Mouse (Mus musculus) MEL (cell line): ENCODE data around the gene Col8a2. TPM values are rescaled to one million over a fixed set of nuclear protein-coding genes. Genes with fewer than 3 reads are reported as not detected.

Source experiments
- DNase-seq: peaks from one replicate; pipeline ENCODE4 v3.0.0; 2011; ENCODE audit warnings: low read depth, low spot score
- H3K27ac ChIP-seq: 2 replicates; pipeline ENCODE4 v1.5.1; 2012; ENCODE audit warnings: low read depth, mild to moderate bottlenecking, control low read depth, low read length, moderate library complexity; ENCODE audit not compliant: control insufficient read depth
- H3K27me3 ChIP-seq, 2 experiments: fragments of 150-350 bp in 1 of 2; sonication (generic) in 1 of 2; 2 replicates each; pipeline ENCODE4 v1.6.1; 2012; ENCODE audit warnings: low read length in 2 of 2, mild to moderate bottlenecking in 2 of 2, improper control_type of control experiment in 1 of 2, moderate library complexity in 1 of 2; ENCODE audit not compliant: insufficient read depth in 2 of 2, control insufficient read depth in 1 of 2
- H3K36me3 ChIP-seq, 2 experiments: 2 replicates each; pipeline ENCODE4 v1.6.1; 2012 to 2014; ENCODE audit warnings: low read length in 2 of 2, improper control_type of control experiment in 1 of 2, inconsistent platforms in 1 of 2, mild to moderate bottlenecking in 1 of 2; ENCODE audit not compliant: insufficient read depth in 2 of 2, control insufficient read depth in 1 of 2
- H3K4me1 ChIP-seq, 2 experiments: fragments of 150-350 bp in 1 of 2; sonication (generic) in 1 of 2; 2 replicates each; pipeline ENCODE4 v1.6.1; 2012; ENCODE audit warnings: low read length in 2 of 2, improper control_type of control experiment in 1 of 2, mild to moderate bottlenecking in 1 of 2; ENCODE audit not compliant: insufficient read depth in 2 of 2, control insufficient read depth in 1 of 2
- H3K4me3 ChIP-seq, 2 experiments: fragments of 150-350 bp in 1 of 2; sonication (generic) in 1 of 2; 2 replicates each; pipeline ENCODE4 v1.5.1; 2012; ENCODE audit warnings: low read depth in 2 of 2, low read length in 2 of 2, mild to moderate bottlenecking in 2 of 2, moderate library complexity in 2 of 2, control low read depth in 1 of 2, improper control_type of control experiment in 1 of 2; ENCODE audit not compliant: control insufficient read depth in 1 of 2, insufficient read depth in 1 of 2
- H3K79me2 ChIP-seq: 2 replicates; pipeline ENCODE4 v1.6.1; 2012; ENCODE audit warnings: mild to moderate bottlenecking, low read length, moderate library complexity; ENCODE audit not compliant: control insufficient read depth, poor library complexity, insufficient read depth
- H3K9ac ChIP-seq: 2 replicates; pipeline ENCODE4 v1.6.1; 2012; ENCODE audit warnings: low read depth, mild to moderate bottlenecking, control low read depth, low read length, moderate library complexity; ENCODE audit not compliant: control insufficient read depth, poor library complexity, severe bottlenecking
- H3K9me3 ChIP-seq: fragments of 150-350 bp; sonication (generic); replicated peaks from 2 replicates; pipeline ENCODE4 v1.6.1; 2012; ENCODE audit warnings: mild to moderate bottlenecking, low read length, improper control_type of control experiment, moderate library complexity; ENCODE audit not compliant: insufficient read depth
- CHD1 ChIP-seq: IDR thresholded peaks from 2 replicates; pipeline ENCODE4 v1.6.1; 2012; ENCODE audit warnings: low read depth, mild to moderate bottlenecking, inconsistent platforms, low read length, improper control_type of control experiment
- CHD2 ChIP-seq: IDR thresholded peaks from 2 replicates; pipeline ENCODE4 v1.6.1; 2011; ENCODE audit warnings: low read length, improper control_type of control experiment
- GATA1 ChIP-seq: IDR thresholded peaks from 2 replicates; pipeline ENCODE4 v1.6.1; 2011; ENCODE audit warnings: low read depth, low read length, improper control_type of control experiment
- JUND ChIP-seq: IDR thresholded peaks from 2 replicates; pipeline ENCODE4 v1.6.1; 2011; ENCODE audit warnings: low read depth, mild to moderate bottlenecking, improper control_type of control experiment, low read length
- MEF2A ChIP-seq: IDR thresholded peaks from 2 replicates; pipeline ENCODE4 v1.6.1; 2014; ENCODE audit warnings: low read depth, mild to moderate bottlenecking, inconsistent platforms, low read length, improper control_type of control experiment; ENCODE audit not compliant: poor library complexity, insufficient replicate concordance, severe bottlenecking; ENCODE audit errors: extremely low read depth
- NRF1 ChIP-seq: IDR thresholded peaks from 2 replicates; pipeline ENCODE4 v1.6.1; 2014; ENCODE audit warnings: low read depth, mild to moderate bottlenecking, inconsistent platforms, low read length, improper control_type of control experiment, moderate library complexity; ENCODE audit not compliant: poor library complexity, insufficient read depth, severe bottlenecking
- SIN3A ChIP-seq: IDR thresholded peaks from 2 replicates; pipeline ENCODE4 v1.6.1; 2012; ENCODE audit warnings: low read length, improper control_type of control experiment, inconsistent platforms
- TAL1 ChIP-seq: IDR thresholded peaks from 2 replicates; pipeline ENCODE4 v1.6.1; 2012; ENCODE audit warnings: mild to moderate bottlenecking, inconsistent platforms, low read length, moderate library complexity, mixed read lengths
- USF1 ChIP-seq: IDR thresholded peaks from 2 replicates; pipeline ENCODE4 v1.6.1; 2014; ENCODE audit warnings: low read depth, mild to moderate bottlenecking, inconsistent platforms, low read length, improper control_type of control experiment, moderate library complexity
- USF2 ChIP-seq, 2 experiments: IDR thresholded peaks; 2 replicates each; pipeline ENCODE4 v1.6.1; 2011 to 2012; ENCODE audit warnings: improper control_type of control experiment in 2 of 2, low read length in 2 of 2, borderline replicate concordance in 1 of 2, inconsistent platforms in 1 of 2, low read depth in 1 of 2, mild to moderate bottlenecking in 1 of 2; ENCODE audit not compliant: insufficient read depth in 1 of 2
- ZNF384 ChIP-seq: IDR thresholded peaks from 2 replicates; pipeline ENCODE4 v1.6.1; 2012; ENCODE audit warnings: low read depth, mild to moderate bottlenecking, inconsistent platforms, low read length, improper control_type of control experiment
- polyA plus RNA-seq, 2 experiments: library from polyadenylated mRNA; stranded (reverse) in 1 of 2; unstranded in 1 of 2; fragments of >175 nt in 1 of 2; fragments of >200 nt in 1 of 2; gene quantifications; 2 replicates each; pipeline versions ENCODE4 v1.2.1 to v1.2.4; 2012; ENCODE audit warnings: low replicate concordance in 2 of 2, low read depth in 1 of 2; ENCODE audit not compliant: insufficient read length in 2 of 2, insufficient read depth in 1 of 2, missing spikeins in 1 of 2
- total RNA-seq: library from RNA; depleted of rRNA; stranded (reverse); fragments of 300-350 nt; gene quantifications from 2 replicates; pipeline ENCODE4 v1.2.3, GENCODE M21; 2012

Gene Col8a2
- total and polyA plus RNA-seq, 3 experiments, result not detected

GRCm38 (mm10) chr4:126251655-126252254, 34.8 kb upstream of the Col8a2 start:
- Histone ChIP-seq H3K9ac (no peak overlapping the region), H3K27me3 (no peaks in the 10 kb centered on the region), H3K36me3 (peaks cover 0 to 4% of the 10 kb centered on the region in 2 experiments; a peak in 1 of 4 replicates), H3K79me2 (peaks cover 25% of the 10 kb centered on the region), H3K9me3 (no peaks in the 10 kb centered on the region), H3K27ac (no peak overlapping the region), H3K4me3 (no peak overlapping the region), H3K4me1 (peaks cover 4 to 13% of the 10 kb centered on the region in 2 experiments)
- DNase-seq, result no peak
- TF ChIP-seq SIN3A, result no peak

GRCm38 (mm10) chr4:126252411-126253237, 34.0 kb upstream of the Col8a2 start:
- Histone ChIP-seq H3K4me3 (no peak overlapping the region), H3K4me1 (peaks cover 4 to 20% of the 10 kb centered on the region in 2 experiments), H3K36me3 (peaks cover 0 to 4% of the 10 kb centered on the region in 2 experiments; a peak in 1 of 4 replicates), H3K27me3 (no peaks in the 10 kb centered on the region), H3K79me2 (peaks cover 25% of the 10 kb centered on the region), H3K27ac (no peak overlapping the region), H3K9me3 (no peaks in the 10 kb centered on the region), H3K9ac (no peak overlapping the region)
- DNase-seq, result no peak
- TF ChIP-seq ZNF384 (no peak), NRF1 (no peak), USF1 (no peak), CHD1 (no peak), TAL1 (no peak), GATA1 (no peak), SIN3A (no peak), CHD2 (no peak), MEF2A (no peak), JUND (no peak), USF2 (IDR thresholded peaks at IDR 0.05; ENCODE audit: borderline replicate concordance in 1 of 2, insufficient read depth in 1 of 2, low read depth in 1 of 2, low read length in 2 of 2) (no peak)
